Mouse (Mus musculus): ENCODE data around the gene Tmc4.
"Not testable (repeated sequence)": the region's sequence is repeated elsewhere in the genome, so short reads cannot be mapped to it uniquely, and the experiment has no call there.

The Tmc4 gene

DNA sequence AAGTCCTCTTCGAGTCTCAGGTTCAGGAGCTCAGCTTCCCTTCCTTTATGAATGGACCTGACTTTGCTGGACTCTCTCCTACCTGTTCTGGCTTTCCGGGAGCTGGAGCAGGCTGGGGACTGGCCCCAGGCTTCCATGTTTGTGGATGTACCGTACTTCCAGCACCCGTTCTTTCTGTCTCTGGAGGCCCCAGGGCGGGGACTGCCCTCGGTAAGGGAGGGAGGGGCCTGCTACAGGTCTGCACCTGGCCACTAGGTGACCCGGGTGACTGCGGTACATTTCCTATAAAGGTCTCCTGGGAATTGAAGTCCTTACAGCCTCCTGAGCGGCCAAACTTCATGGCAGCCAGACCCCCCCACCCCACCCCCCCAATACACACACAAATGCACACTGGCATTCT, at the start of gene Tmc4:
Gene Tmc4 (minus strand): TSS at position 212 of the 400 bp plus-strand sequence.
- in situ Hi-C loops (cut with MboI): loop anchor here (10.0 kb wide), 1 partner anchor 63 kb away; the partner anchor contains the start of genes Ndufa3 and Oscar

DNA sequence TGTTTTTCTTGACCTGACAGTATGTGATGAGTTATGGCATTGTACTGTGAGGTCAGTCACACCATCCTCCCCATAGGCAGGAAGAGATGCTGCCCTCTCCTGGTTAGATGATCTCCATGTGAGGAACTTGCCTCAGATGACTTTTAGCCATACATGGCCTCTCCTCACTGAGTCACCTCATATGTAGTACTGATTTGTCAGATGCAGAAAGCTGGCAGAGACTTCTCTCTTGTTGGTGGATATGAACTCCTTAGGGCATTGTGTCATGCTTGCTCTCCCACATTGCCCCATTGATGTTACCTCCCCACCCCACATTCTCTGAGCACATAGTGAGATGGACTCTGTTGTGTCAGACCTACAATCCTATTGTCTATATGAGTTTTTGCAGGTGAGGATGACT, 48.1 kb upstream of the Tmc4 start:
- in situ Hi-C loops (cut with MboI): not testable (repeated sequence)

DNA sequence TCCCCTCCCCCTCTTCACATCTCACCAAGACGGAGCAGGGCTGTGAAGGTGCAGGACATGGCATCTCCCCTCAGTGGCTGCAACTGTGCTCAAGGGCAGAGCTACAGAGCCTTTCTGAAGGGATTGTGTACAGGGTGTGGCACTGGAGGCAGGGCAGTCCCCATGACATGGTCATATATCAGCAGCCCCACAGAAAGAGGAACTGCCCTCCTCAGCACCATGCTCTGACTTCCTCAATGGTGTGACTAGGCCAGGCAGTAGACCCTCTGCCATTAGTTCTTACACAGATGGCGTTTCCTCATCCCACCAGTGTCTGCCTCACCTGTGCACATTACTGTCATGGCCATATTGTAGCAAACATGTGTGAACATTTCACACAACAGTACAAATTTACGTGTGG, 42.9 kb upstream of the Tmc4 start, which contains the start of gene Pirb:
Gene Pirb (minus strand): TSS at position 124 of the 400 bp plus-strand sequence.
- in situ Hi-C loops (cut with MboI): not testable (repeated sequence)

DNA sequence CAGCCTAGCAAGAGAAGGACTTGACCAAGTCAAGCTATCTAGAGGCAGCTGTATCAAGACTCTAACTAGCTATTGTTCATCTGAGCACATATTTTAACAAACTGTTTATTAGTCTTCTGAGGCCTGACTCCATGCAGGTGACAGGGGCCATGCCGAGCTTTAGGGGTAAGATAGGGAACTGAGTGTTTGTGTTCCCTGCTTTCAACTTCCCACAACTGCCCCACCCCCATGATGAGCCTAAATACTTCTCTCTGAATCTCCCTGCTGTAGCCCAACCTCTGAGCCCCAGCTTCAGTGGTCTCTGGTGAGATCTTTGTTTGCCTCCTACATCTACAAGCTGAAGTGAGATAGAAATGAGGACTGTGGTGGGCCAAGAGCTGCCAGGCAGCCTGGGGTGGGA, 37.9 kb upstream of the Tmc4 start:
- in situ Hi-C loops (cut with MboI): no loop called here

DNA sequence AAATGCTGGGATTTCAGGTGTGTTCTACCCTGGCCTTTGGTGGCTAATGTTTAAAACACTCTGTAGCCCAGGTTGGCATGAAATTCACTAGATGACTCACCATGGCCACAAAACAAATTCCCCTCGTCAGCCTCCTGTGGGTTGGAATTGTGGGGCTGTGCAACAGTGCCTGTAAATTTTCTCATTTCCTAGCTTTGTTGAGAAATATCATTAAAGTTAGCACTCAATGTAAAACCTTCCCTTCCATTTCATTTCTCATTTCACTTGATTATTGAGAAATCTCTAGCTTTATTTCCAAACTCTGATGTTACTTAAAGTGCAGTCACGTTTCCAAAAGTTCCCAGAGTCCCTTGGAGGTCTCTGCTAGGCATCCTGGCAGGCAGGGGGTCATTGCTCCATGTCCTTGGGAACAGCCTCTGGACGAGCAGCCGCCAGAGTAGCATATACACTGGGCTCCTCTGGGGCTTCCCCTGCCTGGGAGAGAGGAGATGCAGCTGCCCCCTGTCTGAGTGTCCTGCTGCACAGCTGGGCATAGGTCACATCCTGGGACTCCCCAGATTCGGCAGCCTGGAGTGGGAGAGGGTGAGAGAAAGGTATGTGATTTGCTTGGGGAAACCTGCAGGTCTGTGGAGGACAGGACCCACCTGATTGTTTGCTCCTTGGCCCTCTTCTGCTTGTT, 35.0 kb upstream of the Tmc4 start:
- in situ Hi-C loops (cut with MboI): no loop called here

DNA sequence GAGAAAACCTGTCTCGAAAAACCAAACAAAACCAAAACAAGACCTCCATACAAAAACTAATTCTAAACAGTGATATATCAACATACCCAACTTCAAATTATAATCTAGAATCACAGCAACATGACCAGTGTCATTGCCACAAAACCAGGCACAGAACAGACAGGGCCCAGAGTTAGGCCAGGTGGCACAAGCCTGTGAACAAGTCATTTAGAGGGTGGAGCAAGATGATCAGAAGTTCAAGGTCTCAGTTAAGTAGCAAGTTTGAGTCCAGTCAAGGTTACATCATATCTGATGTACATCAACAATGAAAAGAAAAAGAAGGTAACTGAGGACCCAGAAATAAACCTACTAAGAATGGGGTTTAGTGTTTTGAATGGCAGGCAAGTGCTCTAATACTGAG, 31.6 kb upstream of the Tmc4 start:
- in situ Hi-C loops (cut with MboI): no loop called here

DNA sequence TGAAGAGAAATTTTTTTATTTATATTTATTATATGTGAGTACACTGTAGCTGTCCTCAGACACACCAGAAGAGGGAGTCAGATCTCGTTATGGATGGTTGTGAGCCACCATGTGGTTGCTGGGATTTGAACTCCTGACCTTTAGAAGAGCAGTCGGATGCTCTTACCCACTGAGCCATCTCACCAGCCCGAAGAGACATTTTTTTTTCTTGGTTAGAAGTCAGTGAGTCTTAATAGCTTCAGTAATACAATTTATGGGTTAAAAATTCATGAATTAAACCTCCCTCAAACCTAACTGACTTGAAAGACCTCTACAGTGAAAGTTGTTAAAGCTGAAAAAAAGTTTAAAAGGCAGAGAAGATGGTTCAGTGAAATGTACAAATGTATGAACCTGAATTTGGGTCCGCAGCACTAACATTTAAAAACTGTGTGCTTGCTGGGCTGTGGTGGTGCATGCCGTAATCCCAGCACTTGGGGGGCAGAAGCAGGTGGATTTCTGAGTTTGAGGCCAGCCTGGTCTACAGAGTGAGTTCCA, 31.2 kb upstream of the Tmc4 start:
- in situ Hi-C loops (cut with MboI): not testable (repeated sequence)

DNA sequence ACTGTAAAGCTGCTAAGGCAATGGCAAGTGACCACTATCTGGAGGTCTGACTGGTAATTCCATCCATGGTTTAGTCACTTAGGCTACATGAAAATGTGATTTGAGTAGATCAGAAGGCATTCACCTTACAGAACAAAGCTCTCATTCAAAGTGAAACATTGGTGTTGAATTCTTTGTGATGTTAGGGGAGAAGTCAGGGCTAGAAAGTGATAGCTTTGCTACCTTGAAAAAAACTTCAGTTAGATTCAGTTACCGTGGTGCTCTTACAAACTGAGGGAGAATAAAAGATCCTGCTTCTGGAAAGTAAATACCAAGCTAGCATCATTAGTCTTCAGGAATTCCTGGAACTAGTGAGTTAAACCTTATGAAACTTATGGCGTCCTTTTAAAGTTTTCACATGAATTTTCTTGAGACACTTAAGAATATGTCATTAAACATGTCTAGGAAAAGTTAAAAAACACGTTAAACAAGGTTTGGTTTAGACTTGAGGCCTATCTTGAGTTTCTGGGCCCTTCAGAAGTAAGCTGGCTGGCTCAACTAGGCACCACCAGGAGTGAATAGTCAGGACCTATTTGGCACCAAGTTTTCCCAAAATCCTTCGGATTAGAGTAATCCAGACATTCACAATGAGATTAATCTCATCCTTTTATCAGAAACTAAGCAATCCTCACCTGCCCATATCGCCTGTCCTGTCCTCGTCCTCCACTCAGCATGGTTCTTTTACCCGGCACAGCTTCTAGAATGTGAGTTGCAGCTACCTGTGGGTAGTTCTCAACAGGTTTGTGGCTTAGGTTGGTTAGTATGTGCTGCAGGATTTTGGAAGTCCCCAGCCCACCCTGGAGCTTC, 30.4 kb upstream of the Tmc4 start:
- in situ Hi-C loops (cut with MboI): no loop called here

DNA sequence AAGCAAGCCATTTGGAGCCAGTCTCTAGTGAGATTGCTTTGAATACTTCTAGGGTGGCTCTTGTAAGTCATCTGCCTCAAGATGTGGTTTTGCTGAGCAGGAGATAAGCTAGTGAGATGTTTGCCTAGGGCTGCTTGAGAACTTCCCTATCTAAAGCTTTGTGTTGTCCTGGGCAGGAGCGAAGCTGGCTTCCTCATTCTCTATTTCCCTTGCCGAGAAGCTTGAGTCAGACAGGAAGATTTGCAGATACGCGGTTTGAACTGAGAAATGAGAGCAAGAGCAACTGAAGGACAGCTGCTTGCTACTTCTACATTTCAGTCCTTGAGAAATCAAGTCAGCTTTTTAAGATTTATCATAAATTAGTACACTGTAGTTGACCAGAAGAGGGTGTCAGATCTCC, 29.7 kb upstream of the Tmc4 start:
- in situ Hi-C loops (cut with MboI): no loop called here

DNA sequence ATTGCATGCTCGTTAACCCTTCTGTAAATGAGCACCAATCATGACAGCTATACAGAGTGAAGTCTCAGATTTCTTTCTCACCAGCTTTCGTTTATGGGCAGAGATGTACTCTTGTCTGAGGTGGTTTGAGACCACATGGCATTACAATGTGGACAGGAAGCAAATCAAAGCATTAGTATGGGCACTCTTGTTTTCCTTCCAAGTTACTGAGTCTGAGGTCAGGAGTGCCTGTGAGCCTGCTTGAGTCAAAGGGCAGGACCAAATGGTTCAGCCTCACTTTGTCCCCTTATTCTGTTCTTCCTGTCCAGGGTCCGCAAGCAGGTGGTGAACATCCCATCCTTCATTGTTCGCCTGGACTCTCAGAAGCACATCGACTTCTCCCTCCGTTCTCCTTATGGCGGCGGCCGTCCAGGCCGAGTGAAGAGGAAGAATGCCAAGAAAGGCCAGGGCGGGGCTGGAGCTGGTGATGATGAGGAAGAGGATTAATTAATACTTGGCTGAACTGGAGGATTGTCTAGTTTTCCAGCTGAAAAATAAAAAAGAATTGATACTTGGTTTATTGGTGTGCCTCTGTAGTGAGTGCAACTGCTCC, 29.1 kb upstream of the Tmc4 start:
- in situ Hi-C loops (cut with MboI): no loop called here

DNA sequence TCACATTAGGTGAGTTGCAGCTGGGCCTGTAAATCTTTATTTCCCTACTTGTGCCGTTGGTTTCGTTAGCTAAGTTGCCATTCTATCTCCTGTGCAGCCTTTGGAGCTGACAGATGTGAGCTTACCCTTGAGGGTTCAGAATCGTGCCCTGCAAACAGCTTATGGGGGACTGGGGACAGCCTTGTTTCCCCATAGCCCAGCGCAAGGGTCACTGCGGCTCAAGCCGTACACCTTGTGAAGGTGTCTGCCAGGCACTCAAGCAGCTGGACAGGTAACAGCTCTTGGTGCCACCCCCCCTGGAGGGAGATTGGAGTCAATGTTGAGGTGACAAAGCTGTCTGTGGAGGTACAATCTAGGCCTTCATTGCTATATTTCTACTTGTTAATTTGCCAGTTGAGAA, 28.6 kb upstream of the Tmc4 start:
- in situ Hi-C loops (cut with MboI): no loop called here

DNA sequence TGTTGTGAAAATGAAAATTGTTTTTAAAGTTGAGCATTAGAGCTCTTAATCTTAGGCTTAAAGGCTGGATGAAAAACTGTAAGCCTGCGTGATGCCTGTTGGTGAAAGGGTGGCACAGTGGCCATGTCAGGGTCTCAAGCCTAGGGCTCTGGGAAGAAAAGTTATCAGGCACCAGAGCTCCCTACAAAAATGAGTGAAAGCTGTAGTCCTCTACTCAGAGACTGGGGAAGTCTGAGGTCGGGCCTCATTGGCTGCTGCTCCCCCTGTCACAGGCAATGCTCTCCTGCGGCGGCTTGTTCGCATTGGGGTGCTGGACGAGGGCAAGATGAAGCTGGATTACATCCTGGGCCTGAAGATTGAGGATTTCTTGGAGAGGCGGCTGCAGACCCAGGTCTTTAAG, 28.1 kb upstream of the Tmc4 start:
- in situ Hi-C loops (cut with MboI): not testable (repeated sequence)

DNA sequence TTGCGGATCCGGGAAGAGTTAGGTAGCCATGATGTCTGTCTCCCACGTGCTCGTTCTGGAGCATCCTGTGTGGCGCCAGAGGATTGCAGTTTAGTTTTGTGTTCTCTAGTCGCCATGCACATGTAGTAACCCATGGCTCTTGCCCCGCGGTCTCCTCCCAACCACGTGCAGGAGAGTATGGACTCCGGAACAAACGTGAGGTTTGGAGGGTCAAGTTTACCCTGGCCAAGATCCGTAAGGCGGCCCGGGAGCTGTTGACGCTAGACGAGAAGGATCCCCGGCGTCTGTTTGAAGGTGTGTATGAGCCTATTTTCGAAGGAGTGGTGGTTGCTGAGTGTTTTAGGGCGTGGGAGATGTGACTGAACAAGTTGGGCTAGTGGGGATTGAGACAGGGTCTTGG, 27.1 kb upstream of the Tmc4 start:
- in situ Hi-C loops (cut with MboI): no loop called here

DNA sequence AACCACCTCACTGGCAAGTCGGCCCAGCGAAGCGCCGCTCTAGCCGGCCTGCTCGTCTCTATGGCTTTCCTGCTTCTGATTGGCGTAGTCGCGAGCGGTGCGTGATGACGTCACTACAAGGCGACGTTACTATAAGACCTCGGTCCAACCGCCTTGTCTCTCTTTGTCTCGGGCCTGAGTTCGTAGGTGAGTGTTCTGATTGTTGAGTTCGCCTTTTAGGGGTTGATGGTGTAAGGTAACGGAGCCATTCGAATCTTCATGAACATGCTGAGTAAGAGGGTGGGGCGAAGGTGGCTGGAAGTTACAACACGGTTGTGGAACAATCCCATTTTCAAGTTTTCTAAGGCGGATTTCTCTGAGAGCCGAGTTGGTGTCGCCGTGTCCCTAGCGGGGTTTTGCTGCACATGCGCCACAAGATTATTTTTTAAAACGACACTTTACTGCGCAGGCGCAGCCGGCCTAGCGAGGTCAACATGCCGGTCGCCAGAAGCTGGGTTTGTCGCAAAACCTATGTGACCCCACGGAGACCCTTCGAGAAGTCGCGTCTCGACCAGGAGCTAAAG, 26.6 kb upstream of the Tmc4 start, which contains the start of gene Rps9:
Gene Rps9 (plus strand): TSS at position 115 of the 563 bp plus-strand sequence.
- in situ Hi-C loops (cut with MboI): no loop called here

DNA sequence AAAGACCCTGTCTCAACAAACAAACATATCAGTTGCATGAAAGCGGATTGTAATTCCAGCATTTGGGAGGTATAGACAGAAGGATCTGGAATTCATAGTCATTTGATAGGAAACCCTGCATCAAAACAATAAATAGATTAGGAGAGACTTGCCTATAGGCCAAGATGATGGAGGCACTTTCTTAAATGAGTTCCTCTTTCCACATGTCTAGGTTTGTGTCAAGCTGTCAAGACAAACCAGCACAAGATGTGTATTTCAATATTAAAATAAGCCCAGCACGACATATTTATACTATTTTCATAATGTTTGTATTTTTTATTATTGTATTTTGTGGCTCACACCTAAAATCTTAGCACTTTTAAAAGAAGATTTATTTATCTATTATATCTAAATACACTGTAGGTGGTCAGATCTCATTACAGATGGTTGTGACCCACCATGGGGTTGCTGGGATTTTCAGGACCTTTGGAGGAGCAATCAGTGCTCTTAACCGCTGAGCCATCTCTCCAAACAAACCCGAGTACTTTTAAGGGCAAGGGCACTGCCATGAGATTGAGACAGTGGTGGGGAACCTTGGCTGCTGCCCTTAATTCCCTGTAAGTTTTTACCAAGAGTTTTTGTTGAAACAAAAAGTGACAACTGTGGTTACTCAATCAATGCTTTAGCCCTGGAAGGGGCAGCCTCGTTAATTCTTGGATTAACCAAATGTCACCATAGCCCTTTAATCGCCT, 26.0 kb upstream of the Tmc4 start:
- in situ Hi-C loops (cut with MboI): no loop called here

DNA sequence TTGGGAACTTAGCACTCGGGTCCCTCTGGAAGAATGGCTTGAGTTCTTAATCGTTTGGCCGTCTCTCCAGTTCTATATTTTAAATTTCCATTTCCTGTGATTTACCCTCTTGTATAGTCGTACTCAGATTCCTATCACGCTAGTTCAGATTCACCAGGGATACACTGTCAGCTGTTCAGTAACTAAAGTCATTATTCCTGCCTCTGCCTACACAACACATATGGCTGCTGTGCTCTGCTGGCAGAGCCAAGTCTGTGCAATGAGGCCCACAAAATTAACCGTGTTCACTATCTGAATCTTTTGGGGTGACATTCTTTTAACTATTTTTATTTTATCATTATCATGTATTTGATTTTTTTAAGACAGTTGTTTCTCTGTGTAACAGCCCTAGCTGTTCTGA, 21.1 kb upstream of the Tmc4 start:
- in situ Hi-C loops (cut with MboI): no loop called here

DNA sequence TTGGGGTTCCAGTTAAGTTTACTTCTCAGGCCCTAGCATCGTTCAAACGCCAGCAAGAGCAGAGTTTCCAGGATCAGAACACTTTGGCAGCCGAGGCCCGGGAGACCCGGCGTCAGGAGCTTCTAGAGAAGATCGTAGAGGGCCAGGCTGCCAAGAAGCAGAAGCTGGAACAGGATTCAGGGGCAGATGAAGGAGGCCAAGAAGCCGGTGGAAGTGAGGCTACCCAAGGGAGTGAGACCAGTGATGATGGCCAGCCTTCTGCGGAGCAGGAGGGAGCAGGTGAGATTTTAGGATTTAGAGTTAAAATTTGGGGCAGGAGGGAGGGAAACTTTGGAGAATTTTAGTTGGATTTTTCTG, 17.6 kb upstream of the Tmc4 start:
- in situ Hi-C loops (cut with MboI): not testable (repeated sequence)

DNA sequence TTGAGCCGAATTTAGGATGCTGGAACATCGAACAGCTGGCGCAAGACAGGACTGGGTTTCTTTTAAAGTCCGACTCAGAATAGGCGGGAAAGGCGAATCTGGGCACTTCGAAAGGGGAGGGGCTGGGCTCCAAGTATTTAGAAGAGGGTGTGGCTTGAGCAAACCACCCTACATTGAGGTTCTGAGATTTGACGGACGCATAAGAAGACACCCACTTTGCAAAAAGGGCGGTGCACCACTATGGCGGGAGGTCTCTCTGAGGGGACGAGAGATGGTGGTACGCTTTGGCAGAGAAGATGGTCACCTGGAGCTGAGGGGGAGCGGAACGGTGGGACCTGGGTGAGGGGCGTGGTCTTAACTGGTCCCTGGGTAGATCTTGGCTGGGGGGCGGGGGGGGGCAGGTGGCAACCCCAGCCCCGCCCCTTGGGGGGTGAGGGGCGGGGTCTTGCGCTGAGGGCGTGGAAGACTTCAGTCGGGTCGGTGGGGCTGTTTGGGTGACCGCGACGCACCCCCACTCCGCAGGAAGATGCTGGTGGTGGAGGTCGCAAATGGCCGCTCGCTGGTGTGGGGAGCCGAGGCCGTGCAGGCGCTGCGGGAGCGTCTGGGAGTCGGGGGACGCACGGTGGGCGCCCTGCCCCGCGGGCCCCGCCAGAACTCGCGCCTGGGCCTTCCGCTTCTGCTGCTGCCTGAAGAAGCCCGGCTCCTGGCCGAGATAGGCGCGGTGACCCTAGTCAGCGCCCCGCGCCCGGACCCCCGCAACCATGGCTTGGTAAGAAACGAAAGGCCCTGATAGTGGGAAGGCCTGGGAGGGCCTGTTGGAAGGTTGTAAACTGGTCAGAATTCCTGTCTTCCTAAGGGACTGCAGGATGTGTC, 17.0 kb upstream of the Tmc4 start:
- in situ Hi-C loops (cut with MboI): no loop called here

DNA sequence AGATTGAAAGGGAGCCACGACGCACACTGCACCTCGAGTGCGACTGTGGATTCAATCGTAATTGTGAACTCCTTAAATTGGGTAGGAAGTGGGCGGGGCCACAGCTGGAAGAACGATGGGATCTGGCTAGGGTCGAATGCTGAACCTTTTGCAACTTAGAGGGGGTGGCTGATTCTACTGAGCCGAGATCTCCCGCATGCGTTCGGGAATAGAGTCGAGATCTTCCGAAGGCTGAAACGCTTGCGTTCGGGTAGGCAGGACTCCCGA, 16.4 kb upstream of the Tmc4 start:
- in situ Hi-C loops (cut with MboI): no loop called here

DNA sequence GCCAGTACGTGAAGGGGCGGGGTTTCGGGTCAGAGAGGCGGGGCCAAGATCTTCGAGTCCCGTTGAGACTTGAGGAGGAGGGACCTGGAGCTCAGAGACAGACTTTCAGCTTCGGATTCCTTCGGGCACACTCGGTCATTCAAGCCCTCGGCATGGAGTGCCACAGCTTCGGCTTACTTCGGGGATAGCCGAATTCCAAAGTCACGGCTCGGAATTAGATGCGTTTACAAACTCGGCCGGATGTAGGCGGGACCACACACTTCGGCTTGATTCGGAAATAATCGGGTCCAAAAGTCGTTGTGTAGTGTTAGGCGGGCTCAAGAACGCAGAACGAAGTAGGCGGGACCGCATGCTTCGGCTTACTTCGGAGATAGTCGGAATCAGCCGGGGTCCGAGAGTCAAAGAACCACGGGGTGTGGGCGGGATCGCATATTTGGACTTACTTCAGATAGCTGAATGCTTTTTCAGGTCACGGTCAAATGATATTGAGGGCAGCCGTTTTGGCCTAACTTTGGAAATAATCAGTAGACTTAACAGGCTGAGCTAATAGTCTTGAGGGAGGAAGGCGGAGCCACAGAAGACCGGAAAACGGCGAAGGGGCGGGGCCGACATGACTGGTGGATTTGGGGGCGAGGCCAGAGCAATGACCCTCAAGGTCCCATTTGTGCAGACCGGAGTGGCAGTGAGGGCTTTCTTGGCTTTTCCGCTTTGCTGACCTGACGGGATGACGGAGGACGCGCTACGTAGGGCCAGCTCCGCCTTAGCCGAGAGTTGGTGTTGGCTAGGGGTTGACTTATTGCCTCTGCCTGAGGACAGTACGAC, 15.8 kb upstream of the Tmc4 start, which contains the start of gene Mboat7:
Gene Mboat7 (minus strand): TSS at position 537 of the 822 bp plus-strand sequence.
- in situ Hi-C loops (cut with MboI): no loop called here

Data from mature B cell (primary cell).